Mouse (Mus musculus) layer of hippocampus, adult 9-10 months (tissue): ENCODE results near the gene Tas2r124.

ENCODE experiments used
- DNase-seq: peaks from one replicate; pipeline ENCODE4 v3.0.0; 2022; ENCODE audit warnings: low spot score

The Tas2r124 gene

DNA sequence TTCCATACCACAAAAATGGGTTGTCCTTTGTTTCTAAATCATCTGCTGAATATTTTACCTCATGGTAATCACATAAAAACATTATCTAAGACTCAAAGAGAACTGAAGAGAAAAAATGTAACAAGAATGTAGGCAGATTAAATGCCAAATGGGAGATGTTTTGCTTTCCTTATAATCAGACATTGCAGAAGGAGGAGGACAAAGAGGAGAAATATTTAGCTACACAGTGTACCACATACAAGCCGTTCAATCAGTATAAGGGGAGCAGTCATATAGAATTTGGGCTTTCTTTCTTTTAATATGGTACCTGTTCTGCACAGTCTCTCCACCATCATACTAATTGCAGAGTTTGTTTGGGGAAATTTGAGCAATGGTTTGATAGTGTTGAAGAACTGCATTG lies at the start of gene Tas2r124:
TSS of gene Tas2r124 (plus strand) at position 301 of the 400 bp plus-strand sequence.
- DNase-seq: no peak

DNA sequence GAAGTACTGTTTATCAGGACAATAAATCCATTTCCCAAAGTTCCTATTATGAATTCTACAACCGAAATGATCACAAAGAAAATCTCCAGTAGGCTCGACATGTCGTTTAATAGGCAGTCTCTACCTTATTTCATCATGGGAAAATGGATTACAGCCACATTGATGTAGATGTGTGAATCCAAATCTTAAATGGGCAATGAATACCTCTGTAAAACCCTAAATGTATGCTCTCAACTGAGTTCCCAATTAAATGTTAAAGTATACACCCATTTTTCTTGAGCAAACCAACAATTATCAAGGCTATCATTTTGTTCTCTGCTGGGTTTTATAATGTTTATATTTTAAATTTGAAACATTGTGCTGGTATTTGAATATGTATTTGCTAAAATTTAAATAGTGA lies 42.7 kb upstream of the Tas2r124 start, which contains the start of gene Tas2r122:
TSS of gene Tas2r122 (minus strand) at position 101 of the 400 bp plus-strand sequence.
- no peak for DNase-seq

DNA sequence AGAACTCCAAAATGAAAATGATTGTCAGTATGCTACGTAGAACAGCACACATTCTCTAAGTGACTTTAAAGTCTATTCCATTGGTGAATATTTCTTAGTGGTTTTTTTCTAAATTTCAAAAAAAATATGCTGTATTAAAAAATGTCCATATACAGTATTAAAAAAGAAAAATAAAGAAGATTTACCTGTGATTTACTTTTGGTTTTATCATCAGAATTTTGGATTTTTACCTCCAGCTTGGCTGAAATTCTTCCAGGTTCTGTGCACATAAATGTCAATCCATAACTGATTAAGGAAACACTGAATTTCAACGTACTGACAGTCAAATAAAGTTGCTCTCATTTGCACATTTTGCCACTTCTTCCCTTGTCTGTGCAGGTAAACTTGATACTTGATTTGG lies 16.6 kb upstream of the Tas2r124 start, which contains the start of gene Tas2r115:
TSS of gene Tas2r115 (minus strand) at position 101 of the 400 bp plus-strand sequence.
- DNase-seq: no peak

DNA sequence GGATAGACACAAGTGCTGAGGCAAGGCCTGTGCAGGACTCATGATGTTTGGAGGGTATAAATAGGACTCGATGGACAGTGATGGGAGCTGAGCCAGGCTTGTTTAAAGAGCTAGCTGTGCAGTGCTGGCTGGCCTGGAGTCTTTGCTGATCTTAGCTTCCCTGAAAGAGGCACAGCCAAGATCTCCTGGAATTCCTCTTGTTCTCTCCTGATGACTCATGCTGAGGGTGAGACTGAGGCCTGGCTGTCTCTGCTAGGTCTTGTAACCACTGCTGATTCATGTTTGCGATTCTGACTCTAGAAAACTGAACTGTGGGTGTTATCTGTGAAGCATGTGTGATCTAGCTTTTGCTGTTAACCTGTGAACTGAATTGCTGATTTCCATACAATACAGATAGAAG lies 4.3 kb upstream of the Tas2r124 start:
- no peak for DNase-seq

DNA sequence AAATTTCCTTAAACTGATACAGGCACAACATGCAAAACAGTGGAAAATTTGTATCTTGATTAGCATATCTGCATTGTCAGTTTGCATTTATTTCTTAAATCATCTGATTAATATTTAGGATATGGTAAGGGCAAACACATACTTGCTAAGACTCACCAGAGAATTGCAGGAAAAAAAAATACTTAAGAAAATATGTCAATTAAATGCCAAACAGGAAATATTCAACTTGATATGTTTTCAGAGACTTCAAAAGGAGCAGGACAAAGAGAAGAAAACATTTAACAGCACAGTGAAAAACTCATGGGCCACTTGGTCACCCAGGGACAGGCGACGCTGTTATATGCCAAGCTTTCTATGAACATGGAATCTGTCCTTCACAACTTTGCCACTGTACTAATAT lies 7.3 kb downstream of the Tas2r124 start, which contains the start of gene Tas2r102:
TSS of gene Tas2r102 (plus strand) at position 301 of the 400 bp plus-strand sequence.
- no peak for DNase-seq

DNA sequence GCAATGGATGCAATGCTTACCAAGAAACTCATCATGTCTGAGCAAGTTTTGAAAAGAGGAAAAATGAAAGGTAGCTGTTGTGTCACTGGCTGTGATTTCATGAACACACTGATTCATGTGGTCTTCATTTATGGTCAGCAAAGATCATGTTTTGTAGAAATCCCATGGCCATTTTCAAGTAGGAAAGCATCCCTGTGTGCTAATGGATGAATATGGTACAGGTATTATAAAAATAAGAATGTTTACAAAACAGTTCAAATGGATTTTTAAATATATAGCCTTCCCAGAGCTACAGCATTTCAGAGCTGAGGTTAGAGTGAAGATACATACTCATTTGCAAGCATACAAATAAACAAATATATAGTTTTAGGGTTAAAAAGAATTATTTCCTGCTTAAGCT lies 23.5 kb downstream of the Tas2r124 start, which contains the start of gene Tas2r136:
TSS of gene Tas2r136 (minus strand) at position 101 of the 400 bp plus-strand sequence.
- no peak for DNase-seq

- DNase-seq: no peak
Observed at GRCm38 (mm10) chr6:132795393-132795792, 40.9 kb downstream of the Tas2r124 start.

DNA sequence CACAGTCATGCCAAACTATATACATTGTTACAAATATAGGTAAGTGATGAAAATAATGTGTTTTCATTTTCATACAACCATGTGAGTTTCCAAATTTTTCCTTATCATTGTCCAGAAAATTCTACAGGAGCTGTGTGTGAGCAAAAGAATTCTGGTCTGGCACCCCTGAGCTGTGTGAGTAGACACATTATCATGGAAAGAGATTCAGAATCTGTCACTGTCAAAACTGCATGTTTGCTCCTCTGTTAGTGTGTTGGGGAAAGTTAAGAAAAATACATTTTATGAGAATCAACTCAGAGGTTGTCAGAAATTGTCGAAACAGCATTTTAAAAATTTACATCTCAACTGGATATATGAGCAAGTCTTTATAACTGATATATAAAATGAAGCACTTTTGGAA lies 48.0 kb downstream of the Tas2r124 start, which contains the start of gene Tas2r117:
TSS of gene Tas2r117 (plus strand) at position 301 of the 400 bp plus-strand sequence.
- no peak for DNase-seq
